Mouse (Mus musculus): ENCODE results near the gene Rngtt.
"Not testable (repeated sequence)": the region's sequence is repeated elsewhere in the genome, so short reads cannot be mapped to it uniquely, and the experiment has no call there.

Gene Rngtt

DNA sequence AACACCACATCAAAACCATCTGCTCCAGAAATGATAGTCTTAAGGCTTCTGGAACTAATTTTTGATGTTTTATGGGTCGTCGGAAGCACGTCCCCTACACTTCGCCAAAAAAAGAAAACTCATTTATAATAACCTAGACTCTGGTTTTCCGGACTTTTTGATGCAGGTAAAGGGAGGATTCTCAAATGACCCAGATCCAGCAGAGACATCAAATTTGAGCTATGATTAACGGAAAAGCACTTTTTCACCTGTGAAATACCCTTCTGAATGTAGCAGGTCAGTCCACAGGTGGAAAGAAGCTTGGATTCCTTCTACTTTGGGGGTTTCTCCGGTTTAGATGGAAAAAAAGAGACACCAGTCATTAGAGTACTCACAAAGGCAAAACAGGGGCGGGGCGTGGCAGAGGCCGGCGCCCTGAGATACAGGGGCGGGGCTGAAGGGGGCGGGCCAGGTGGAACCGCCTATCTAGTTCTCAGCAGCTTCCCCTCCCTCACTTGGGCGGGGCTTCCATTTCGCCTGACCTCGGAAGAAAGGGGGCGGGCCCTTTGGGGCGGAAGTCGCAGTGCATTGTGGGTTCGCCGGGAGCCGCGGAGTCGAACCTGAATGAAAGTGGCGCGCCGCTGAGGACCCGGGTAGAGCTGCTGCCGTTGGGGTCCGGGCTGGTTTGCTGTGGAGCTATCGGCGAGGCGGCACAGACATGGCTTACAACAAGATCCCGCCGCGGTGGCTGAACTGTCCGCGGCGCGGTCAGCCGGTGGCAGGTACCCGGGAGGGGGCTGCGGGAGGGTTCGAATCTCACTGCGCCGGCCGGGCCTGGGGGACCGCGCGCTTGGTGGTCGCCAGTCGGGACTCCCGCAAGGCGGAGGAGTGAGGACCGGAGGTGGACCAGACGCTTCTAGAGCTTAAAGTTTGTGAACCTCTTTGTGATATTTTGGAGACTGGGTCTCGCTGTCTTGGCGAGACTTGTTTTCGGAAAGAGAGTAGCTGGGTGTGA is at the start of gene Rngtt:
Gene Rngtt (plus strand): TSS at position 548 of the 994 bp plus-strand sequence.
- peak; percentile 96 for DNase-seq (ENCODE audit: low spot score)

DNA sequence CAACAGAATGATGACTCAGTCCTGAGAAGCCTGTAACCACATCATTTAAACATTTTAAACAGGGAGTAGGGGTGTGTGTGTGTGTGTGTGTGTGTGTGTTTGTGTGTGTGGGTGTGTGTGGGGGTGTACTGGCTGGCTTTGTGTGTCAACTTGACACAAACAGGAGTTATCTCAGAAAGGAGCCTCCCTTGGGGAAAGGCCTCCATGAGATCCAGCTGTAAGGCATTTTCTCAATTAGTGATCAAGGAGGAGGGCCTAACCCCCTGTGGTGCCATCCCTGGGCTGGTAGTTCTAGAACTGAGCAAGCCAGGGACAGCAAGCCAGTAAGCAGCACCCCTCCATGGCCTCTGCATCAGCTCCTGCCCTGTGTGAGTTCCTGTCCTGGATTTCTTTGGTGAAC is 49.8 kb upstream of the Rngtt start:
- no peak for DNase-seq (ENCODE audit: low spot score)

DNA sequence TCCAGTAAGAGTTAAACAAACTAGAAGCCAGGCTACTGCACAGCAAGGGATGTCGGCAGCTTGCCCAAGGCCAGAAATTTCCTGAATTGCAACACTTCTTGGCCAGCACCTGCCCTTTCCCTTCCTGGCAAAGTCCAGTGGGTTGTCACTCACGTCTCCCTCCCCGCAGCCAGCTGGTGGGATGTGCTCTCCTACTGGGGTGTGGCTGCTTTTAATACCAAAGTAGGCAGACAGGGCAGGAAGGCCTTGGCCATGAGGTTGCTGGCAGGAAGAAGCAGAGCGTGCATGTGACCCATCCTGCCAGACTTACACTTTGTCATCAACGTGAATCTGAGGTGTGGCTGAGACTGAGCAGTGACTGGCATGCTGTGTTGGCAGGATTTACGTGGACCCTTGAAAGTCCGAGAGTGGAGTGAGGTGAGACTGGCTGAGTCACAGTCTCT is 48.8 kb upstream of the Rngtt start:
- DNase-seq (ENCODE audit: low spot score): peak; percentile 78

DNA sequence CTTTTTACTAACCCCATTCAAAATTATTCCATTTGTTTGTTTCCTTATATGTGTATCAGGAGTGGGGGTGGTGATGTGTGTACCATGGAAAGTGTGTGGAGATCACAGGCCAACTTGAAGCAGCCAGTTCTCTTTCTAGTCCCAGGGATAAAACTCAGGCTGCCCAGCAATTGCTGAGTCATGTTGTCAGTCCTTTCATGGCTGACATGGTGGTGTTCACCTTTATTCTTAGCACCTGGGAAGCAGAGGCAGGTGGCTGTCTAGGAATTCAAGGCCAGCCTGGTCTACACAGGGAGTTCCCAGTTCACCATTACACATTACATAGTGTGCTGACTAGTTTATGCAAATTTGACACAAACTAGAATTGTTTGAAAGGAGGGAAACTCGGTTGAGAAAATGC is 47.2 kb upstream of the Rngtt start:
- no peak for DNase-seq (ENCODE audit: low spot score)

DNA sequence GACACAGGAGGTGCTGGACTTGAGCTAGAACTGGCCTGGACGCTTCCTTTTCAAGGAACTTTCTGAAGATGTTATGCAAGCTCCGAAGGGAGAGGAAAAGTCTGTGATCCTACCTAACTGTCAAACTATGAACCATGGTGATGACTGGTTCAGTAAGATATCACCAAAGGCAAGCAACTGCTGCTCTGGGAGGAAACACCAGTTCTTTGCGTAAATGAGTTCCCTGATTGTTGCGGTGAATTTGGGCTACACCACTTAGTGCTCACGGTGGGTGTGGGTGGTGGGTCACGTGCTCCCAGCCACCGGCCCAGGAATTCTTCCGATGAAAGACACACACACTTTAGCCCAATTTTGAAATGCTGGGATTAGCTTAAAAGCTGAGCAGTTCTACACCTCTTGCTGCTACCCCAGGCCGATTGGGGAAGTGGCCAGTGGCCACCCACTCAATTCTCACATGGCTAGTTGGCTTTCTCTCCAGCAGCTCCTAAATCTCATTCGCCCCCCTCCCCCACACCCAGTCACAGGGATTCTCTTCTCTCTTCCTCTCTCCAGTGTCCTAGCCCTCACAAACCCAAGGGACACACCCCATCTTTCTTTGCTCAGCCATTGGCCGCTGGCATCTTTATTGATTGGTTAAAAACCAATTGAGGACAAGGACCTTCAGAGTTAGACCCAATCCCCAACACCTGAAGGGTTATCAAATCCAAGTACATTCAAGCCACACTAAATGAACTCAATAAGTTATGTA is 45.0 kb upstream of the Rngtt start:
- DNase-seq (ENCODE audit: low spot score): no peak

DNA sequence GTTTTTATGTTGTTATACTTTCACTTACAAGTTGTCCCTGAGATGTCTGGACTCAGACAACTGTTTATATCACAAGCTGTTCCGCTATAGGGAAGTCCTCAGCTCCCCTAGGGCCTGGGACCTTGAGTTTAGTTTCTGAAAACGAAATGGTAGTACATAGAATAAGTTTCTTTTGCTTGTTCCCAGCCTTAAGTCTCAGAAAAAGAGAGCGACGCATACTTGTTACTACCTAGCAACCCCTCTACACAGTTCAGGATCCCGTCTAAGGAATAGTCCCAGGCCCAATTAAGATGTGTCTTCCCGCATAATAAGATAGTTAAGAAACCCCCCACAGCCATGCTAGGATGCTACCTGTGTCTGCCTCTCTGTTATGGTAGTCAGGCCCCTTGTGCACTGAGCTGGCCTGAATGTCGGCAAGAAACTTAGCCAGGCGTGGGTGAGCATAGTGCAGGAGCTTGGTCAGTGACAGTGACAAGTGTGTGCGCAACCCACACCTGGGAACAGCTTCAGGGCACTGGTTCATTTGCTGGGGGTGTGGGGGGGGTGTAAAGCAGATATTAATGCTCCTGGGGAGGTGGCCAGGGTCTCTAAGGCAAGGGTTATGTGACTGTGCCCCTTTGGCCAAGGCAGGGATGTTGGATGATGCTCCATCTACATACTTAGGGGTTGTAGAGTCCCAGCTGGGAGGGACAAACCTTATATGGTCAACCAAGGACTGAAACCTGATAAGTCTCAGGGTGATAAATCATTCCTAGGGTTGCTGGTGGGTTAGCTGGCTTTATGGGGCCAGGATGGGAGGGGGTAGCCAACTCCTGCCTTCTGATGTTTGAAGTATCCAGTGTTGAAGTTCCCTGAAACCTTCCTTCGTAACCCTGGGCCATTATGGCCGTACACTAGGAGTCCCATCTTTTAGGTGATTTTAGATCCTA is 39.5 kb upstream of the Rngtt start:
- DNase-seq (ENCODE audit: low spot score): no peak

DNA sequence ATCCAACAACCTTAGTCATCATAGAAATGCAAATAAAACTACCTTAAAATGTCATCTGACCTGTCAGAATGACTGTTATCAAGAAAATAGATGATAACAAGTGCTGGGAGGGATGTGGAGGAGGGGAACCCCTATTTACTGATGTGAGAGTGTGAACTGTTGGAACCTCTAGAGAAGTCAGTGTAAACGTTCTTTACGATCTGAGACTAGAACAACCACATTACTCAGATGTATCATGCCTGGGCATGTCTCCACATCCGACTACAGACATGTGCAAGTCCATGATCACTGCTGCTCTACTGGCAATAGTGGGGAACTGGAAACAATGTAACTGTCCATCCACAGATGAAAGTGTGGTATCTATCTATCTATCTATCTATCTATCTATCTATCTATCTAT is 36.7 kb upstream of the Rngtt start:
- no peak for DNase-seq (ENCODE audit: low spot score)

DNA sequence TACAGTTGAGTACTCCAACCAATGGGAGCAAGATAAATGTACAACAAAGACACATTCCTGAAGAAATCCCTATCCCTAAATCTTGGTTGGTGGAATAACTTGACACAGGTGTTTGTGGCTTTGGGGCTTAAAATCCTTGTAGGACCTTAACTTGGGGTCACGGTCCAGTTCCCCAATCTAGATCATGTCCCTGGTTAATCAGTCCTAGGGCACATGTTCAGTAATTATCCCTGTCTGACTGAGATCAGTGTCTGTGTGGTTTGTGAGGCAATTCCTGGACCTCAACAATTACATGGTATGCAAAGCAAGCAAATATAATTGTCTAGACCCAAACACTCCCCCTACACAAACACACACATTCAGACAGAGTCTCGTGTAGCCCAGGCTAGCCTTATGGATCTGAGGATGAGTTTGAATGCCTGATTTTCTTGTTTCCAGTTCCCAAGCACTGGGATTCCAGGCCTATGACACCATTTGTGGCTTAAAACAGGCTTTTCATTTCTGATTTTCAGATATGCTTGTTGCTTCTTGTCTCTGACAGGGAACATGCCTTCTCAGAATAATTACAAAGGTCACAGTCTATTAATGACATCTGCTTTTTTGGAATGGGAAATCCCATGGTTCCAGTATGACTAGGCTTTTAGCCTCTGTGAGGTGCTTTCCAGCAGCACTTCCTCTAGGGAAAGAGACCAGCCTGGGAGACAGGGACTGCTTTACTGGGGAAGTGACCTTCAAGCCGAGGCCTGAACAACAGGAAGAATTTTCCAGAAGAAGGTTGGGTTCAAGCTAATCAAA is 28.0 kb upstream of the Rngtt start:
- DNase-seq (ENCODE audit: low spot score): no peak

DNA sequence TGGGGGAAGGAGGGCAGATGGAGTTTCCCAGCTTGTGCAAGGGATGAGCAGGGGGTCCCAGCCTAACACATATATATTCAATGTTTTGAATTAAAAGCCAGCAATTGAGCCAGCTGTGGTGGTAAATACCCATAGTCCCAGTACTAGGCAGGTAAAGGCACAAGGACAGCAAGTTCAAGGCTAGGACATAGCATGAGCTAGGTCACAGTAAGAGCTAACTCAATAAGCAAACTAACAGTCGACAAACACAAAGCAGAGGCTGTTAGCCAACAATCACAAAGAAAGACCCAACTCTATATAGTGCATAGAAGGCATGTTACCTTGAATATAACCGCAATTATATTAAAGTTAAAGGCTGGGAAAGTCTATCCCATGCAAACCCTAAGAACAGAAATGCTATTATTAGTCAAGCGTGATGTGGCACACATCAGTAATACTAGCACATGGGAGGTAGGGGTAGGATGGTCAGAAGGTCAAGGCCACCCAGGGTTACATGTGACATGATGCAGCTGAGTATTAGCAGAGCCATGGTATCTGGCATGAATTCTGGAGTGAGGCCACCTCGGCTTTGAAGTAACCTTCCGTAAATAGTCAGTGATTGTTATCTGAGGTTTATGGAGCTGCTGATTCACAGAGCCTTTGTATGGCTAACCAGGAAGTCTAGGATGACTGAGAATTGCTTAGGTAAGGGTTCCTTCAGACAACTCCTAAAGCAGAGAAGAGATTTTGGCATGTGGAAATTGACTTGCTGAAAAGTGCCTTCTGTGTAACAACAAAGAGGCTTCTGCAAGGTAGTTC is 25.8 kb upstream of the Rngtt start:
- no peak for DNase-seq (ENCODE audit: low spot score)

DNA sequence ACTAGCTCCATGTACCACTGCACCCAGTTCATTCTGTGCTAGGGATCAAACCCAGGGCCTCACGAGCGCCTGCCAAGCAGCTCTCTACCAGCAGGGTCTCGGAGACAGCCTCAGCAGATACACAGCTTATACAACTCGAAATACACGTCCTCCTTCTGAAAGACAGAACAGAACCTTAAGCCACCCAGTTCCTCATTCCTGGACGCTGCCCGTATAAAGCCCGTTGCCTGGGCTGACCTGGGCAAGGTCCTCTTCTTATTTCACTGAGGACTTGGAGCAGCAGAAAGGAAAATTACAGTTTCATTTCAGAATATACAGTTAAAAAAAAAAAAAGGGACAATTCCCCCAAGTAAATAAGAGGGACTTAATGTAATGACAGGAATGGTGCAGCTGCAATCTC is 24.7 kb upstream of the Rngtt start:
- DNase-seq (ENCODE audit: low spot score): no peak

DNA sequence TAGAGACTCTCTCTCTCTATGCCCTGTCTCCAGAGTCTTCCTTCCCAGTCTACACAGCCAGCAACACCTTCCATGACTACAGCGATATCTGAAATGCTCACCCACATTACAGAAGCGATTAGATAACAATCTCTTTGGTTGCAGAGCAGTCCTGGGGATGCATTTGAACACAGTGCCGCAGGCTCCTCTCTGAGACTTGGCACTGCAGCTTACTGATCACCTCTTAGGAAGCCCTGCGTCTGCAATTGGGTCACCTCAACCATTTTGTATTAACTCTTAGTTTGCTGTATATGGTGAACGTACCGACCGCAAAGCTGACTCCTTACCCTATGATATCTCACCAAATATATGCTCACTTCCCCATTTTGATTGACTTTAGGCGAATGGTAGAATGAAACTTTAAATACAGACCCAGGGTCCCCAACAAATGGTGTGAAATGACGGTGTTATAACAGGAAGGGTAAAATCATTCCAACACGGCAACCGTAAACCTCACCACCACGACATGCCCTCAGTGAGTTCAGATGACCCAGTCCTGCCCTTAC is 20.9 kb upstream of the Rngtt start:
- no peak for DNase-seq (ENCODE audit: low spot score)

DNA sequence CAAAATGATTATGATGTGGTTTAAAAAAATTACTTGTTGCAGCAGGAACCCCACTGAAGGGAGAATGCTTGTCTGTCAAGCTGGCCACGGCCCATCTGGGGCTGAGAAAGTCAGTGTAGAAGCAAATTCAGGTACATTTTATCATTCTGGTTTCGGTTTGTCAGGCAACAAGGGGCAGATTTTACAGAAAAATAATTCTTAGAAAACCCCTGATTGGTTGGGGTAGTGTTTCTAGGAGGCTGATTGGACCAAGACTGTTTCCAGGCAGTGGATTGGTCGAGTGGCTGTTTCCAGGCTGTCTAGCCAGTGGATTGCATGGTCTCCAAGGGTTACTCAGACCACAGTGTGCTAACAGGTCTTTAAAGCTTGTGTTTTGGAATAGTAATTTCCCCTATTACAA is 20.1 kb upstream of the Rngtt start, which contains the start of gene Pnrc1:
Gene Pnrc1 (minus strand): TSS at position 162 of the 400 bp plus-strand sequence.
- DNase-seq (ENCODE audit: low spot score): no peak

DNA sequence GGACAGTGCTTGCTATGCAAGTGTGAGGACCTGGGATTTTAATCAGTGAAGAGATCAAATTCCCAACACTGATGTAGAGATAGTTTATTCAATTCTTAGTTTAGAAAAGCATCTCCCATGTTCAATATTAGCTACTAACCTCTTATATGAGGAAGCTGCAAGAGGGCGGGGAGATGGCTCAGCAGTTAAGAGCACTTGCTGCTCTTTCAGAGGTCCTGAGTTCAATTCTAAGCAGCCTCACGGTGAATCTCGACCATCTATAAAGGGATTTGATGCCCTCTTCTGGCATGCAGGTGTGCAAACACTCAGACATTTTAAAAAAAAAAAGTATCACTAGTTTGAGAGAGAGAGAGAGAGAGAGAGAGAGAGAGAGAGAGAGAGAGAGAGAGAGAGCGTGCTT is 19.2 kb upstream of the Rngtt start:
- DNase-seq (ENCODE audit: low spot score): no peak

DNA sequence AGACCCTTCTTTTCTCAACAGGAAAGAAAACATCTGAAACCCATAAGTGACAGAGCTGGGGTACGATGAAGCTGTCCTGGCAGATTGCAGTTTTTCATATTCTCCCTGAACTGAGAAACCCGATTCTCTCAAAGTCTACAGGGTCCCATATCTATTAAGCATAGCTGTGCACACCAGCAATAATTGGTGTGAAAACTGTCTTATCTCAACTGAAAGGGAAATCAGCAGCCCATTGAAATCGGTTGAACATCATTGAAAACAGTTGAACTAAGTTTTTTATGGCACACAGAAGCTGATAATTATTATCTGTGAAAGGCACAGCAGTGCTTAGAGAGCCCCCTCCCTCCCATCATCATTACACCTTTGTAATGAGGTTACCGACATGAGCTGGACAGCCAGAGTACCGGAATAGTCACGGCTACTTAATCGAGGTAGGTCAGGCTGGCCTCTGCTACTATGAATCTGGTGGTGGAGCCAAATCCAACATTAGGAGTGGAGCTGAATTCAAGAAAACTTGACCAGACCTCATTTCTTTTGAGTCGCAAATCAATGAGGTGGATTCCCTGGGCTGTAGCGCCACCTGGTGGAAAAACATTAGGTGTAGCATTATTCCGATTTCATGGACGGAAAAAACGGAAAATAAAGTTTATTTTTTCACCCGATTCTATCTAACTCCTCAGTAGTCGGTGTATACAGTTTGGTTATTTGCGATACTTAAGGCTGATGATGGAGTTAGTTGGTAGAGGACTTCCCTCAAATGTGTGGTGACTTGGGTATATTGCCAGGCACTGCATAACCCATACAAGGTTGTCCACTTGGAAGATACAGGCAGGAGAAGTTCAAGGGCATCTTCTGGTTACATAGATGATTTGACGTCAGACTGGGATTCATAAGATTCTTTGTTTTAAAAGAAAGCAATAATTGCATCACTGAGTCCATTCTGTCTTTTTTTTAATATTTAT is 17.4 kb upstream of the Rngtt start:
- peak; percentile 82 for DNase-seq (ENCODE audit: low spot score)

DNA sequence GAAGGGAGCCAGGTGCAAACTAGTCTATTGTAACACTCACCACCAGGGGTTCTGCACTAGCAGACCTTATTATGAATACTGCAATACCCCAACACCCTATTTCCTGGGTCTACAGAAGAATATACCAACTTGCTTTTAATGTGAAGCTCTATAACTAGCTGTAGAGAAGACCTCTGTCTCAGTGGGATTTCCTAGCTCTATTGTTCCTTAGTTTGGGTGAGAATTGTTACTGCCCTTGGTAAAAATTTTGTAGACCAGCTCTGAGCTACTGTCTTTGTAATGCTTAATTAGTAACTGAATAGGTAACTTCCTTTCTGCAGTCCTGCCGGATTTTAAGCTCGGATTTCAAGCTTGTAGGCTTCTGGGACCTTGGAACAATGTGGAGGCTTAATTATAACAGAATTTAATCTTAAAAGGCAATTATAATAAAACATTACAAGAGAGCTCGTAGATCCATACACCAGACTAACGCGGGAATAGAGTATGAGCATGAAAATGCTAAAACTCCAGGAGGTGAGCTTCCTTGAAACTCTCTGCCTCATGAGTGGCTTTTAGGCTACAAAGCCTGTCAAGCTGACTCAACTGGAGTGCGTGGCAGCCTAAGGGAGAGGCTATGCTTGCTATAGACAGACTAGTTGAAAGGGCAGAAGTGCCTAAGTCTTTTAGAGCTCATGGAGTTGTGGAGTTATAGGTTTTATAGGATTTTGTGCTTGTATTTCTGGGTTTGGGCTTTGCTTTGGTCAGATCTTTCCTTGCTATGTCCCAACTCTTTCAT is 9.0 kb upstream of the Rngtt start:
- DNase-seq (ENCODE audit: low spot score): not testable (repeated sequence)

DNA sequence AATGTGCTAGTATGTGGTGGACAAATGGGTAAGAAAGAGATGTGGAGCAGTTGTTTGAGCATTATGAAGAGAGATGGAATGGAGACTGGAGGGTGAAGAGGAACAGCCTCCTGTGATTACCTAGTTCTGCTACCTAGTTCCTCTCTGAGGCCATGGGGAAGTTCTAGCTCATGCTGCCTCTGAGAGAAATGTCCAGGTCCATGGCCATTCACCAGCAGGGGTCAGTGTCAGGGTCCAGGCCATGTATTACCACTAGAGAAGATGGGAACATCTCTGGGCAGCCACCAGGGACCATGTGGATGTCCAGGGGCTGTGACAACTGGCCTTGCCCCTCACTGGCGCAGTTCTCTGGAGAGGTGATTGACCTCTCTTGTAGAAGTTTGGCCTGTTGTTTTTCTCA is 7.1 kb upstream of the Rngtt start:
- no peak for DNase-seq (ENCODE audit: low spot score)

DNA sequence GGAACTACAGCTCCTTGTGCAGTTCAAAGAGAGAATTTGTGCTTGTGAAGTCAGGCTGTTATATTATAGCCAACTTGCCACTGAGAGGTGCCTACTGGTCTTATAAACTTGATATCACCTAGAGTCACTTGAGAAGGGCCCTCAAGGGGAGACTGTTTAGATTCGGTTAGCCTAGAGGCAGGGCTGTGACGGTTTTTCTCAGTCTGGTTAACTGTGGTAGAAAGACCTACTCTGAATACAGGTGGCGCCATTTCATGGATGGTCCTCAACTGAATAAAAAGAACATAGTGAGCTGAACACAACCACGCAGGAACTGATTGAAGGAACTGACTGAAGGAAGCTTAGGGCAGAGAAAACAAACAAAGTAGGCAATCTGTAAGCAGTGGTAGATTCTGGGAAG is 3.0 kb upstream of the Rngtt start:
- no peak for DNase-seq (ENCODE audit: low spot score)

Data from urinary bladder, postnatal 25 days (tissue).